Mouse (Mus musculus) monocyte, adult 59 days (primary cell): ENCODE data around the gene Gm16440. TPM values are rescaled to one million over a fixed set of nuclear protein-coding genes. Genes with fewer than 3 reads are reported as not detected.

Experiments
- total RNA-seq, 2 experiments: library from RNA; stranded (reverse); gene quantifications; one replicate each; pipeline ENCODE4 v1.2.4; 2023

Gene Gm16440
- not detected for total RNA-seq

GRCm38 (mm10) chr14:6390219-6390618 lies at the start of gene Gm16440:
Gene Gm16440, minus strand, starts transcription at chr14:6390319.

DNA sequence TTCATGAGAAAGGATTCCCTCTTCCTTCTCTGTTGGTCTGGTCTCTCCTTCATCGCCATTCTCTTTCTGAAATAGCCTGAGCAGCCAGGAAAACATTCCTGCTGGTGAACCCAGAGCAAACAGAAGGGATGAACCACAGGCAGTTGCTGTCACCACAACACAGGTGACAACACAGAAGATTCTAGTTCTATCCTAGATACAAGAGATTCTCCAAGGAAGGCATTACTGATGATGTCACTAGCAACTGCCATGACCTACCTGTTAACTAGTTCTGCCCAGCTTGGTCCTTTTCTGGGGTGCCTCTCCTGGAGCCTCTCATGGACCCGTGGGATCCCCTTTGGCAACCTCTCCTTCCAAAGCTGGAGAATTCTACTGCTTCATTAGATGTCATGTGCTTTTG lies 22.3 kb upstream of the Gm16440 start, which contains the start of gene Gm3591:
Gene Gm3591 (minus strand): TSS at position 101 of the 400 bp plus-strand sequence.

DNA sequence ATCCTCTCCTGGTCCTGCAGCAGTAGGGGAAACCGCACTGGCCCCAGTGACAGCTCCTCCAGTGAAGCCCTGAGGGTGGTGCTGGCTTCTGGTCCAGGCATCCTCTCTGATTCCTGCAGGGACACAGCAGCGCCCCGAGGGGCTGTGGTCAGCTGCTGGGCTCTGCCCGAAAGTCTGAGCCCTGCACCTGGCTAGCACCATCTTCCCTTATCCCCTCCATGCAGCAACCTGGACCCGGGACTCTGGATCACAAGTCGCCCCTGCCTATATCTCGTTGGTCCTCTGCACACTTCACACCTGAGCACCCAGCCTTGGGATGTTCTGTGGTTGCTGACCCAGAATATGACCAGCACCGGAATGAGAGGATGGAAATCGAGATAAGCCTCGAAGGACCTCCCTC lies 46.5 kb downstream of the Gm16440 start, which contains the start of gene Gm3618:
Gene Gm3618 (minus strand): TSS at position 101 of the 400 bp plus-strand sequence.

Other genes starting within 250 kb of the Gm16440 start
- gene Gm21560, start 171.0 kb downstream of the Gm16440 start, total RNA-seq: not detected
- gene Gm3411, start 103.1 kb downstream of the Gm16440 start, total RNA-seq: not detected
- gene Gm21103, start 85.5 kb downstream of the Gm16440 start, total RNA-seq: not detected
- gene Gm3618, start 46.6 kb downstream of the Gm16440 start, total RNA-seq: not detected
- not detected for gene Gm3591, start 22.2 kb upstream of the Gm16440 start, total RNA-seq
- gene Gm3594, start 54.3 kb upstream of the Gm16440 start, total RNA-seq: not detected
- gene Gm8356, start 147.0 kb upstream of the Gm16440 start, total RNA-seq: not detected
- not detected for gene Gm3629, start 200.3 kb upstream of the Gm16440 start, total RNA-seq
- not detected for gene Gm3460, start 232.1 kb upstream of the Gm16440 start, total RNA-seq